Mouse (Mus musculus) layer of hippocampus, adult 9-11 months (tissue): ENCODE data around the gene Hyal2.

Experiments used
- DNase-seq: peaks from one replicate; pipeline ENCODE4 v3.0.0; 2022

The Hyal2 gene

GRCm38 (mm10) chr9:107615035-107615434, 47.3 kb downstream of the Hyal2 start:
- DNase-seq: no peak

- no peak for DNase-seq
Measured at GRCm38 (mm10) chr9:107617461-107617860, 49.7 kb downstream of the Hyal2 start.

GRCm38 (mm10) chr9:107618098-107618497, 50.4 kb downstream of the Hyal2 start:
- no peak for DNase-seq

- no peak for DNase-seq
Measured at GRCm38 (mm10) chr9:107618778-107619545, 51.2 kb downstream of the Hyal2 start.

GRCm38 (mm10) chr9:107619546-107619879, 51.8 kb downstream of the Hyal2 start:
- DNase-seq: no peak

DNA sequence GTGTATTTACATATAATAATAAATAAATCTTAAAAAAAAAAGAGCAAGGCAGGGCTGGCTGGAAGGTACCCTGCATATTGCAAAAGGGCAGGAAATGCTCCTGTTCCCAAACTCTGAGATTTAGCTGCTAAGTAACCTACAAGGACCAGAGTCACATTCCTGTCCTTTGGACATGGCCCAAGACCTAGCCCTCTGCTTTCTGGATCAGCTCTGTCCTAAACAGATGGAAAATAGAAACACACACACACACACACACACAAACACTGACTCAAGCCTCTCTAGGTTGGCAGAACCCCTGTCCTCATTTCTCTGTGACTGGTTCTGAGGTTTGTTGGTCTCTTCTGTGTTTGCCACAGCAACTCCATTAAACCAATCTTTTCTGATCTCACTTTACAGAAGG, 53.2 kb downstream of the Hyal2 start:
- DNase-seq: no peak
